Mouse (Mus musculus): Measurements from ENCODE around the gene Dusp28.

- TF ChIP-seq CTCF (IDR thresholded peaks at IDR 0.05) (no peak), EP300 (IDR thresholded peaks at IDR 0.05) (no peak)
Measured at GRCm38 (mm10) chr1:92905703-92906310, 974 bp upstream of the Dusp28 start.

Data from lung, postnatal 0 days (tissue).